Comparison of ENCODE assay signal across 33 mouse cellular contexts in the genomic region with DNA sequence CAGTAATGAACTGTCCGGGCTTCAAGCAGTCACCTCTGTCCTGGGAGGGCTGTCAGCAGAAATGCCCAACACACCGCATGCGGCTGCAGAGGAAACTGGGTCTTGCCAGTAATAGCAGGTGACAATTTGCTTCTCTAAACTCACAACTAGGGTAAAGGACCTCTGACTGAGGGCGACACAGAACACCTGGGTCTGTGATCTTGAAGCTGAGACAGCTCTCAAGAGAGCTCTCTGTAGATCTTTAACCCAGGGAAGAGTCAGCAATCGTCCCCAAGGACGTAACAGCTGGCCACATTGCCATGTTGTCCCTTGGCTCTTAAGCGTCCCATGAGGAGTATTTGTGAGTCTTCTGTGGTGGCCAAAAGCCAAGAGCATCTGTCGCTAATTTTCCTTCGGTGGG. TPM values are rescaled to one million over a fixed set of nuclear protein-coding genes. Genes with fewer than 3 reads are reported as not detected.
"Had no signal": no experiment of that assay in that cellular context is flagged by ENCODE, and none has a peak within 500 bp of the region (broad histone marks: within the 10 kb centered on the region; RNA-seq: fewer than 3 reads in every experiment).

No protein-coding gene starts in this region.

- H3K9ac ChIP-seq: limb, embryonic 12.5 days; limb, embryonic 13.5 days; limb, embryonic 15.5 days; liver, embryonic 12.5 days; liver, embryonic 13.5 days; liver, embryonic 14.5 days; liver, embryonic 15.5 days; liver, postnatal 0 days; lung, embryonic 14.5 days; lung, embryonic 15.5 days; midbrain, embryonic 12.5 days; midbrain, embryonic 13.5 days; midbrain, embryonic 15.5 days had no signal

- H3K9me3 ChIP-seq: limb, embryonic 10.5 days; limb, embryonic 12.5 days; limb, embryonic 13.5 days; limb, embryonic 15.5 days; liver, embryonic 12.5 days; liver, embryonic 13.5 days; liver, embryonic 15.5 days; lung, embryonic 15.5 days; megakaryocyte, embryonic 14.5 days; midbrain, embryonic 10.5 days; midbrain, embryonic 12.5 days; midbrain, embryonic 13.5 days; midbrain, embryonic 15.5 days had no signal

- H3K27ac ChIP-seq: limb, embryonic 12.5 days; limb, embryonic 13.5 days; limb, embryonic 15.5 days; liver, embryonic 12.5 days; liver, embryonic 13.5 days; liver, embryonic 14.5 days; liver, embryonic 15.5 days; lung, embryonic 15.5 days; midbrain, embryonic 10.5 days; midbrain, embryonic 12.5 days; midbrain, embryonic 13.5 days; midbrain, embryonic 15.5 days had no signal

- H3K4me2 ChIP-seq: limb, embryonic 12.5 days; limb, embryonic 13.5 days; limb, embryonic 15.5 days; liver, embryonic 11.5 days; liver, embryonic 12.5 days; liver, embryonic 13.5 days; liver, embryonic 15.5 days; lung, embryonic 14.5 days; lung, embryonic 15.5 days; midbrain, embryonic 11.5 days; midbrain, embryonic 12.5 days; midbrain, embryonic 13.5 days; midbrain, embryonic 15.5 days had no signal

- H3K27me3 ChIP-seq: limb, embryonic 12.5 days; limb, embryonic 13.5 days; limb, embryonic 15.5 days; liver, embryonic 15.5 days; lung, embryonic 15.5 days; midbrain, embryonic 12.5 days; midbrain, embryonic 13.5 days; midbrain, embryonic 15.5 days had no signal

- DNase-seq: left cerebral cortex, postnatal 4 days; liver; liver, embryonic 13.5 days; liver, postnatal 0 days; lung, adult 18-20 months; lung, adult 2 months; lung, embryonic 14.5 days; lung, postnatal 10 days; lung, postnatal 14 days; lung, postnatal 36 days; lung, postnatal 4 days; midbrain, embryonic 14.5 days had no signal

- H3K36me3 ChIP-seq: limb, embryonic 10.5 days; limb, embryonic 12.5 days; limb, embryonic 13.5 days; limb, embryonic 15.5 days; liver, embryonic 12.5 days; liver, embryonic 13.5 days; liver, embryonic 15.5 days; lung, embryonic 15.5 days; midbrain, embryonic 10.5 days; midbrain, embryonic 12.5 days; midbrain, embryonic 13.5 days; midbrain, embryonic 15.5 days had no signal

- H3K4me3 ChIP-seq: limb, embryonic 10.5 days; limb, embryonic 12.5 days; limb, embryonic 13.5 days; limb, embryonic 15.5 days; liver, embryonic 12.5 days; liver, embryonic 13.5 days; liver, embryonic 15.5 days; lung, embryonic 15.5 days; megakaryocyte, embryonic 14.5 days; midbrain, embryonic 10.5 days; midbrain, embryonic 12.5 days; midbrain, embryonic 13.5 days; midbrain, embryonic 15.5 days; myocyte had no signal

RNA-seq across cellular contexts. Expression of a gene that starts 4.9 kb away (rescaled TPM):
- total RNA-seq: left cerebral cortex, postnatal 4 days; liver, adult 2 months; megakaryocyte progenitor cell, adult 5-6 weeks; megakaryocyte-erythroid progenitor cell, adult 5-6 weeks; midbrain, postnatal 0 days had no signal
- polyA plus RNA-seq: limb, embryonic 10.5 days; liver, adult 2 months; lung, embryonic 14.5 days; macrophage; midbrain, embryonic 10.5 days; midbrain, postnatal 0 days had no signal
